Mouse (Mus musculus): ENCODE results near the gene Gpr108. TPM values are rescaled to one million over a fixed set of nuclear protein-coding genes. Genes with fewer than 3 reads are reported as not detected.

Gene Gpr108
- total RNA-seq, 1 experiment from 2014 or later: 14.9 TPM

DNA sequence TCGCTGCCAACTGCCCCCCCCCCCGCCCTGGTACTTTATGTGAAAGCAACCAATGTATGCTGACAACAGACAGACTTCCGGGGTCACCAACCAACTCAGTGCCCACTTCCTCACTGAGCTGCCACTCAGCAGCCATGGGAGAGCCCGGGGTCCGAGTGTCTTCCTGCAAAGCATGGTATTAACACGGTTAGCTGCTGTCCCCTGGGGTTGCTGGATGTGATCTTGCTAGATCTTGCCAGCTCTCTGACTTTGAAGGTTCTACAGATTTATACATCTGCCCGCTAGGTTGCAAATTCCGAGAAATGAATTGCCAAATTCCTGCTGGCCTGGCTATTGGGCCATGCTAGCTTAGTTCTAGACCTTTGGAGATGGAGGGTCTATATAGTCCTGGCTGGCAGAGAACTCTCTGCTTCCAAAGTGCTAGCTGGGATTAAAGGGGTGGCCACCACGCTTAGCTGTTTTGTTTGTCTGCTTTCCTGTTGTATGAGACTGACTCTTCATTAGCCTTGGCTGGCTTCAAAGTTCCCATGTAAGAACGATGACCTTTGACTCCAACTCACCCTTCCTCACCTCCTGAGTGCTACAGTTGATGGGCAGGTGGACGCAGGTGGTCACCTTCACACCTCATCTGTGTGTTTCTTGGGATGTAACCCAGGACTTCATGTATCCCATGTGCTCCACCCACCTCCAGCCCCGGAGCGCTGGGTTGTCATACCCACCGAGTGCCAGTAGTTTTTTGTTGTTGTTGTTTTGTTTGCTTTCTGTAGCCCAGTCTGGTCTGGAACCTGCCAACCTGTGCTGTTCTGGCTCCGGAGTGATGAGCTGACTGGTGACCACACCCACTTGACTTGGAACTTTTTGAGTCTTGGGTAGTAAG is 18.2 kb downstream of the Gpr108 start:
- ATAC-seq (replicated peaks in 1 of 2; ENCODE audit: insufficient read depth in 1 of 2, low FRiP score in 2 of 2, low TSS enrichment in 1 of 2, low read depth in 1 of 2, poor library complexity in 2 of 2, severe bottlenecking in 2 of 2): no peak

- no peak for ATAC-seq (replicated peaks in 1 of 2; ENCODE audit: insufficient read depth in 1 of 2, low FRiP score in 2 of 2, low TSS enrichment in 1 of 2, low read depth in 1 of 2, poor library complexity in 2 of 2, severe bottlenecking in 2 of 2)
Measured at GRCm38 (mm10) chr17:57228873-57229272, 19.4 kb downstream of the Gpr108 start.

DNA sequence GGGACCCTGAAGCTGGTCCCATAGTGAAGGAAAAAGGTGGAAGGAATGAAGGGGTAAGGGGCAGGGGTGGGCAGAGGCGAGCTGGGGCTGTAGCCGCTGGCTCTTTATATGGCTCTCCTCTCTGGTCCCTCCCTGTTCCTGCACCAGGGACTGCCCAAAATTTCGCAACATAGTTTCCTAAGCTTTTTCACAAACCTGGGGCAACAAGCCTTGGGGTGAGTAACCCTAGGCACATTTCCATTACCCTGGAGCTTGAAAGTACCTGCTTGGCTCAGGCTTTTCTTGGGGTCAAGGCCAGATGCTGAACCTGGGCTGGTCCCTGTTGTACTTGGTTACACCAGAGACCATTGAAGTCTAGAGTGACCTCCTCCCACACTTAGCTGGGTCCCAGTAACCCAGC is 20.2 kb downstream of the Gpr108 start, which contains the start of gene C3:
Gene C3 (minus strand): TSS at position 123 of the 400 bp plus-strand sequence.
- ATAC-seq (replicated peaks in 1 of 2; ENCODE audit: insufficient read depth in 1 of 2, low FRiP score in 2 of 2, low TSS enrichment in 1 of 2, low read depth in 1 of 2, poor library complexity in 2 of 2, severe bottlenecking in 2 of 2): peak; percentile 15 to 41; a peak in 1 of 4 replicates

DNA sequence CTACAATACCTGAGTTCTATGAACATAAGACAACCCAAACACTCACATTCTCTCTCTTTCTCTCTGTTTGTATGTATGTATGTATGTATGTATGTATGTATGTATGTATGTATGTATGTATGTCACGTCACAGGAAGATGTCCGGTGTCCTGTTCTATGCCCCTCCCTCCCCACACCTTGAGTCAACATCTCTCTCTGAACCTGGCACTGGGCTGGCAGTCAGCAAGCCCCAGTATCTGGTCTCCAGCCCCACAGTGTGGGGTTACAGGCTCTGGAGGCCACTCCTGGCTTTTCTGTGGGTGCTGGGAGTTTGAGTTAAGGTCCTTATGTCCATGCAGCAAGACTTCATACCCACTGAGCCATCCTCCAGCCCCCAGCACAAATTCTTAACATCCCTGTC is 20.8 kb downstream of the Gpr108 start:
- no peak for ATAC-seq (replicated peaks in 1 of 2; ENCODE audit: insufficient read depth in 1 of 2, low FRiP score in 2 of 2, low TSS enrichment in 1 of 2, low read depth in 1 of 2, poor library complexity in 2 of 2, severe bottlenecking in 2 of 2)

GRCm38 (mm10) chr17:57223313-57223712 is 24.9 kb downstream of the Gpr108 start:
- ATAC-seq (replicated peaks in 1 of 2; ENCODE audit: insufficient read depth in 1 of 2, low FRiP score in 2 of 2, low TSS enrichment in 1 of 2, low read depth in 1 of 2, poor library complexity in 2 of 2, severe bottlenecking in 2 of 2): no peak

DNA sequence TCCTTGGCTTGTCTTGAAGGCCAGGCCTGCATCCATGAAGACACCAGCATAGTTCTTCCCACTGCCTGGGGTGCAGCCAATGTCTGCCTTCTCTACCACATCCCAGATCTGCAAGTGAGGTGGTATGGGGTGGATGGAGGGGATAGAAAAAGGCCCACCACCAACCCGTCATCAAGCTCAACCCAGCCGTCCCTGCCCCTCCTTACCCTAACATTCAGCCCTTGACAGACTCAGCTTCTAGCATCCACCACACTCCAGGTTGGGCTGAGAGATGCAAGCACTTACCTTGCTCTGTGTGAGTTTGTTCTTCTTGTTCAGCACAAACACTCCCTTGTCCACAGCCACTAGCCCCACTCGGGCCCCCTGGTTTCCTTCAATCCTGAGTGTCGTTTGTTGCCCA is 26.3 kb downstream of the Gpr108 start:
- no peak for ATAC-seq (replicated peaks in 1 of 2; ENCODE audit: insufficient read depth in 1 of 2, low FRiP score in 2 of 2, low TSS enrichment in 1 of 2, low read depth in 1 of 2, poor library complexity in 2 of 2, severe bottlenecking in 2 of 2)

DNA sequence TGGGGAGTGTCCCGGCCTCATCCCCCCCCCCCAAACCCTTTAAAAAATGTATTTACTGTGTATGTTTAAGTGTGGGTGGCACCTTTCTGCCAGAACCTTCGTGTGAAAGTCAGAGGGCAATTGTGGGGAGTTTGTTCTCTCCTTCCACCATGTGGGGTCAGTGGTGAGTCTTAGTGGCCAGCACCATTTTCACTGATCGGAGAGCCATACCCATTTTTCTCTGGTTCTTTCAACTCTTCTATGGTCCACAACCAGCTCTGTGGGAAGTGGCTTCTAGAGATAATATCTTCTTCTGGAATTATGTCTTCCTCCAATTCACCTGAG is 28.4 kb downstream of the Gpr108 start:
- ATAC-seq (replicated peaks in 1 of 2; ENCODE audit: insufficient read depth in 1 of 2, low FRiP score in 2 of 2, low TSS enrichment in 1 of 2, low read depth in 1 of 2, poor library complexity in 2 of 2, severe bottlenecking in 2 of 2): peak; percentile 34 to 40; a peak in 1 of 4 replicates

- ATAC-seq (replicated peaks in 1 of 2; ENCODE audit: insufficient read depth in 1 of 2, low FRiP score in 2 of 2, low TSS enrichment in 1 of 2, low read depth in 1 of 2, poor library complexity in 2 of 2, severe bottlenecking in 2 of 2): peak; percentile 44 to 60; a peak in 3 of 4 replicates
Measured at GRCm38 (mm10) chr17:57219167-57219883, 28.9 kb downstream of the Gpr108 start.

- no peak for ATAC-seq (replicated peaks in 1 of 2; ENCODE audit: insufficient read depth in 1 of 2, low FRiP score in 2 of 2, low TSS enrichment in 1 of 2, low read depth in 1 of 2, poor library complexity in 2 of 2, severe bottlenecking in 2 of 2)
Measured at GRCm38 (mm10) chr17:57218335-57218900, 29.8 kb downstream of the Gpr108 start.

GRCm38 (mm10) chr17:57214676-57215387 is 33.4 kb downstream of the Gpr108 start:
- peak; percentile 45 to 53; a peak in 2 of 4 replicates for ATAC-seq (replicated peaks in 1 of 2; ENCODE audit: insufficient read depth in 1 of 2, low FRiP score in 2 of 2, low TSS enrichment in 1 of 2, low read depth in 1 of 2, poor library complexity in 2 of 2, severe bottlenecking in 2 of 2)

- ATAC-seq (replicated peaks in 1 of 2; ENCODE audit: insufficient read depth in 1 of 2, low FRiP score in 2 of 2, low TSS enrichment in 1 of 2, low read depth in 1 of 2, poor library complexity in 2 of 2, severe bottlenecking in 2 of 2): no peak
Measured at GRCm38 (mm10) chr17:57211501-57211900, 36.7 kb downstream of the Gpr108 start.

DNA sequence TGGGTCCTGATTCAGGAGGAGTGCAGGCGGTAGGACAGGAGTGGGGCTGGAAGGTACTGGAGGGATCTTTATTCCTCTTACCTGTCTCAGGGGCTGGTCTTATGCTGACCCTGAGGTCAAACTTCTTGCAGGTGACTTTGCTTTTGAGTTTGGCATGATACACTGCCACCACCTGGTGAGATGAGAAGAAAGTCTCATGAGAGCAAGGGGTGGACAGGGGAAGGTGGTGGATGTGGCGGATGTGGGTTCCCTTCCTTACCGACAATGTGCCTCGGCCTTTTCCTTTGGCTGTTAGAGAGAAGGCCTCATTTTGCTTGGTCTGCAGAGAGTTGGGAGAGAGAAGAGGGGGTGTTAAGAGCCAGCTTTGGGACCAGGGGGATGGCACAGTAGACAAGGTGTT is 38.9 kb downstream of the Gpr108 start:
- peak; percentile 73 to 87 for ATAC-seq (replicated peaks in 1 of 2; ENCODE audit: insufficient read depth in 1 of 2, low FRiP score in 2 of 2, low TSS enrichment in 1 of 2, low read depth in 1 of 2, poor library complexity in 2 of 2, severe bottlenecking in 2 of 2)

DNA sequence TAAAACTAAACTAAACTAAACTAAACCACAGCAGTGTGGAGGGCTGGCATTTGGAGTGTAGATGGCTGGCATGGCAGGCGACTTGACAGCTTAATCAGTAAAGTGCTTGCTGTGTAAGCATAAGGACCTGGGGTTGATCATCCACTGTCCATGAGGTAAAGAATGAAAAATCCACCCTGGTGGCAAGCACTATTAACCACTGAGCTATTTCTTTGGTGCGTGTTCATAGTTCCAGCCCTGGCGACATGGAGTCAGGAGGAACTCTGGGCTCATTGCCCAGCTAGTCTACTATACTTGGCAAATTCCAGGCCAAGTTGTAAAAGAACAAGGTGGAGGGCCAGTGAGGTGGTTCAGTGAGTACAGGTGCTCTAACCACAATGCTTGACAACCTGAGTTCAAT is 40.3 kb downstream of the Gpr108 start:
- ATAC-seq (replicated peaks in 1 of 2; ENCODE audit: insufficient read depth in 1 of 2, low FRiP score in 2 of 2, low TSS enrichment in 1 of 2, low read depth in 1 of 2, poor library complexity in 2 of 2, severe bottlenecking in 2 of 2): no peak

DNA sequence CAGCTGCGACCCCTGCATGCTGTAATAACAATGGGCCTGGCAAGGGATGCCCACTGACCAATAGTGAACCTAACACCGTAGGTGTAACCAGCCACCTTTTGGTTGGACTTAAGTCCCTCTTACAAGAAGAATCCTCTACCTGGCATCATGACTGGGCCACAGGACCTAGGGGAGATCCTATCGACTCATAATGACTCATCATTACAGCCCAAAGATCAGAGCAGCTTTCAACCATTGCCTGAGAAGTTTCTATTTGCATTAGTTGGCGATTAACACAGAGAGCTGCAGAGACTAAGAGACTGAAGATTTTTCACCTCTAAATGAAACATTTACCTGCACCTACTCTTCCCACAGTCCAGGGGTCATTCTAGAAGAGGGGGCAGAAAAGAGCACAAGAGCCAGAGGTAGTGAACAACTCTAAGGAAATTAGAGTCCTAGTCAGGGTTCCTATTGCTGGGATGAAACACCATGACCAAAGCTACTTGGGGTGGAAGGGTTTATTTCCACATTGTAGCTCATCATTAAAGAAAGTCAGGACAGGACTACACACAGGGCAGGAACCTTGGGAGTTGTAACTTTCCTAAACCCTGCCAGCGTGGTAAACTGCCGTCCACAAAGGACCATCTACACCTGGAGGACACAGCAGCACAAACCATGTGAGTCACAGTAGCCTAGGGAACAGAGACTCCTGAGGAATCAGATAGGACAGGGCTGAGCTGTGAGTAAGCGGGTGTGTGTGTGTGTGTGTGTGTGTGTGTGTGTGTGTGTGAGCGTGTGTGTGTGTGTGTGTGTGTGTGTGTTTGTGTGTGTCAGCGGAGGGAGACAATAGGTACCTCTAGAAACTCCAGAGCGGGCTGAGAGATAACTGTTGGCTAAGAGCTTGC is 46.2 kb downstream of the Gpr108 start:
- no peak for ATAC-seq (replicated peaks in 1 of 2; ENCODE audit: insufficient read depth in 1 of 2, low FRiP score in 2 of 2, low TSS enrichment in 1 of 2, low read depth in 1 of 2, poor library complexity in 2 of 2, severe bottlenecking in 2 of 2)

DNA sequence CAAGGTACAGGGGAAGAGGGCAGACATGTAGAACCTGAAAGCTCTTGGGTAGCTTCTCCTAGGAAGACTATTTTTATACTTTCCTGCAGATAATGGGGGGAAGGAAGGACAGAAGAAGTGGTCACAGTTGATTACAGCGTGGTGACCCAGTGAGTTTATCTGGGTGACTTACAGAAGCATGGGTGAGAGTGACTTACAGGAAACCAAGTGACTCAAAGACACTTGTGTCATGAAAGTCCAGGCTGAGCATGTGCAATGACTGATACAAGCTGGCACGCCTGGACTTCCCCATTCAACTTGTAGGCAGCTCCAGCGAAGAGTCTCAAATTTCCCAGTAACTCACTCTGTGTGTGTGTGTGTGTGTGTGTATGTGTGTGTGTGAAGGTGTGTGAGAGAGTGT is 50.0 kb downstream of the Gpr108 start:
- ATAC-seq (replicated peaks in 1 of 2; ENCODE audit: insufficient read depth in 1 of 2, low FRiP score in 2 of 2, low TSS enrichment in 1 of 2, low read depth in 1 of 2, poor library complexity in 2 of 2, severe bottlenecking in 2 of 2): no peak

- no peak for ATAC-seq (replicated peaks in 1 of 2; ENCODE audit: insufficient read depth in 1 of 2, low FRiP score in 2 of 2, low TSS enrichment in 1 of 2, low read depth in 1 of 2, poor library complexity in 2 of 2, severe bottlenecking in 2 of 2)
Measured at GRCm38 (mm10) chr17:57195326-57196010, 52.8 kb downstream of the Gpr108 start.

Measured in hematopoietic stem cell, adult 5-6 weeks (primary cell).